Mouse (Mus musculus) kidney, adult 2 months (tissue): ENCODE measurements around the gene Dtx1. TPM values are rescaled to one million over a fixed set of nuclear protein-coding genes. Genes with fewer than 3 reads are reported as not detected.
A peak's percentile ranks its signal among the peaks of the same experiment; 100 is the strongest.

Experiments
- DNase-seq: peaks from one replicate; pipeline ENCODE4 v3.0.0; 2021
- H3K27ac ChIP-seq: fragments of 200-500 bp; 2 replicates; pipeline ENCODE4 v1.5.1; 2012; ENCODE audit warnings: low read depth, low read length, control low read depth, inconsistent platforms; ENCODE audit not compliant: insufficient read depth
- H3K27me3 ChIP-seq: fragments of 200-500 bp; replicated peaks from 2 replicates; pipeline ENCODE4 v1.6.1; 2012; ENCODE audit warnings: mild to moderate bottlenecking, moderate library complexity, low read length, inconsistent platforms; ENCODE audit not compliant: control insufficient read depth, insufficient read depth
- H3K36me3 ChIP-seq: fragments of 200-500 bp; 2 replicates; pipeline ENCODE4 v1.6.1; 2012; ENCODE audit warnings: mild to moderate bottlenecking, moderate library complexity, low read length, inconsistent platforms; ENCODE audit not compliant: control insufficient read depth, insufficient read depth
- H3K4me1 ChIP-seq: fragments of 200-500 bp; 2 replicates; pipeline ENCODE4 v1.6.1; 2011; ENCODE audit warnings: low read length; ENCODE audit not compliant: control insufficient read depth, insufficient read depth
- H3K4me3 ChIP-seq: fragments of 200-500 bp; 2 replicates; pipeline ENCODE4 v1.5.1; 2011; ENCODE audit warnings: mild to moderate bottlenecking, low read depth, low read length, control low read depth; ENCODE audit not compliant: insufficient read depth
- CTCF ChIP-seq: fragments of 200-500 bp; conservative IDR thresholded peaks from 2 replicates; pipeline ENCODE4 v1.5.1; 2011; ENCODE audit warnings: low read depth, mild to moderate bottlenecking, control low read depth, low read length, moderate library complexity, mixed read lengths; ENCODE audit not compliant: insufficient read depth, insufficient read length
- POLR2A ChIP-seq: fragments of 200-500 bp; IDR thresholded peaks from one replicate; pipeline ENCODE4 v1.6.1; 2011; ENCODE audit warnings: low read depth, low read length, control low read depth
- WGBS: fragments of 180-500 bp; shearing (Covaris S2); methylation state at CpG from one replicate; pipeline ENCODE4 v1.1.7; 2018; 5-methylcytosine and 5-hydroxymethylcytosine counted together
- polyA plus RNA-seq: library from polyadenylated mRNA; depleted of rRNA; stranded (reverse); fragments of >200 nt; gene quantifications from 2 replicates; pipeline ENCODE4 v1.2.3, GENCODE M21; 2012

Gene Dtx1
- polyA plus RNA-seq, 1 experiment = 4.4 TPM

GRCm38 (mm10) chr5:120679676-120680555, 31.8 kb downstream of the Dtx1 start:
- peak; percentile 82 for DNase-seq
- H3K4me1 ChIP-seq = no peaks in the 10 kb centered on the region
- no peaks in the 10 kb centered on the region for H3K27me3 ChIP-seq
- TF ChIP-seq POLR2A = no peak
- peak; percentile 56 for TF ChIP-seq CTCF
- 4% methylated on average over 24 of the region's 24 CpGs for WGBS
- no peak overlapping the region for H3K27ac ChIP-seq
- no peak overlapping the region for H3K4me3 ChIP-seq
- H3K36me3 ChIP-seq = no peaks in the 10 kb centered on the region

- peak; percentile 5 for DNase-seq
- no peaks in the 10 kb centered on the region for H3K27me3 ChIP-seq
- H3K4me3 ChIP-seq = no peak overlapping the region
- no peaks in the 10 kb centered on the region for H3K36me3 ChIP-seq
- no peaks in the 10 kb centered on the region for H3K4me1 ChIP-seq
- TF ChIP-seq POLR2A (no peak), CTCF (no peak)
- WGBS = 28% methylated on average over 2 of the region's 2 CpGs
- H3K27ac ChIP-seq = no peak overlapping the region
Observed at GRCm38 (mm10) chr5:120677516-120677915, 34.2 kb downstream of the Dtx1 start.

GRCm38 (mm10) chr5:120674229-120675145, 37.2 kb downstream of the Dtx1 start:
- H3K27me3 ChIP-seq = no peaks in the 10 kb centered on the region
- H3K27ac ChIP-seq = no peak overlapping the region
- WGBS = 24% methylated on average over 21 of the region's 21 CpGs

GRCm38 (mm10) chr5:120673626-120674025, 38.1 kb downstream of the Dtx1 start:
- TF ChIP-seq POLR2A (no peak), CTCF (peak; percentile 97)
- Histone ChIP-seq H3K27ac (no peak overlapping the region), H3K27me3 (no peaks in the 10 kb centered on the region), H3K4me3 (no peak overlapping the region), H3K36me3 (no peaks in the 10 kb centered on the region), H3K4me1 (no peaks in the 10 kb centered on the region)
- 5% methylated on average over 12 of the region's 12 CpGs for WGBS
- peak; percentile 68 for DNase-seq

More at GRCm38 (mm10) chr5:120674229-120675145, 37.2 kb downstream of the Dtx1 start:
- no peaks in the 10 kb centered on the region for H3K36me3 ChIP-seq
- no peak overlapping the region for H3K4me3 ChIP-seq
- DNase-seq = peak; percentile 2
- H3K4me1 ChIP-seq = no peaks in the 10 kb centered on the region
- TF ChIP-seq POLR2A = no peak
- no peak for TF ChIP-seq CTCF

- H3K4me3 ChIP-seq = no peak overlapping the region
- no peak for DNase-seq
- no peaks in the 10 kb centered on the region for H3K36me3 ChIP-seq
- no peaks in the 10 kb centered on the region for H3K27me3 ChIP-seq
- TF ChIP-seq CTCF (no peak), POLR2A (no peak)
- WGBS = 71% methylated on average over 3 of the region's 3 CpGs
- no peak overlapping the region for H3K27ac ChIP-seq
- H3K4me1 ChIP-seq = no peaks in the 10 kb centered on the region
Observed at GRCm38 (mm10) chr5:120671865-120672264, 39.9 kb downstream of the Dtx1 start.

- TF ChIP-seq CTCF = no peak
- no peak for TF ChIP-seq POLR2A
- WGBS = 86% methylated on average over 7 of the region's 7 CpGs
- no peaks in the 10 kb centered on the region for H3K36me3 ChIP-seq
- no peak for DNase-seq
- no peaks in the 10 kb centered on the region for H3K27me3 ChIP-seq
- no peaks in the 10 kb centered on the region for H3K4me1 ChIP-seq
- H3K4me3 ChIP-seq = no peak overlapping the region
- H3K27ac ChIP-seq = no peak overlapping the region
Observed at GRCm38 (mm10) chr5:120670132-120670531, 41.6 kb downstream of the Dtx1 start.
